Mouse (Mus musculus) thymus, adult 2 months (tissue): Measurements from ENCODE around the gene Arid1a.

Experiments used
- CTCF ChIP-seq: fragments of 200-500 bp; IDR thresholded peaks from 2 replicates; pipeline ENCODE4 v1.5.1; 2012; ENCODE audit warnings: mild to moderate bottlenecking, control low read depth, low read length, moderate library complexity, borderline replicate concordance; ENCODE audit not compliant: control insufficient read depth, poor library complexity, insufficient read depth; ENCODE audit errors: extremely low read depth
- POLR2A ChIP-seq: fragments of 200-500 bp; IDR thresholded peaks from 2 replicates; pipeline ENCODE4 v1.6.1; 2012; ENCODE audit warnings: mild to moderate bottlenecking, low read length, control low read depth, moderate library complexity; ENCODE audit not compliant: control insufficient read depth, poor library complexity, insufficient read depth; ENCODE audit errors: extremely low read depth

GRCm38 (mm10) chr4:133730122-133730521 lies 26.4 kb downstream of the Arid1a start:
- TF ChIP-seq CTCF (no peak), POLR2A (no peak)
